Mouse (Mus musculus): ENCODE data around the gene Sh3pxd2b.

GRCm38 (mm10) chr11:32321196-32321565 lies 26.4 kb upstream of the Sh3pxd2b start:
- TF ChIP-seq CTCF (IDR thresholded peaks at IDR 0.05; ENCODE audit: borderline replicate concordance, extremely low read depth, insufficient read depth, insufficient read length), result peak; percentile 71
- no peak for TF ChIP-seq POLR2A (IDR thresholded peaks at IDR 0.05; ENCODE audit: borderline replicate concordance, extremely low read depth, insufficient read depth, insufficient read length, poor library complexity, severe bottlenecking)
